11 mouse cellular contexts compared by ENCODE assay signal in genomic region chr1:24869772-24870171, GRCm38 (mm10).
DNase-seq lines count a peak whose midpoint lies in the region; ATAC-seq and TF ChIP-seq lines count a peak whose summit lies in the region.
"Had no signal": no experiment of that assay in that cellular context is flagged by ENCODE, and none has a peak within 500 bp of the region (broad histone marks: within the 10 kb centered on the region; RNA-seq: fewer than 3 reads in every experiment).

No protein-coding gene starts in this region.

- H3K4me1 ChIP-seq in neural tube, embryonic 13.5 days (replicated peaks) = peaks cover 6% of the 10 kb centered on the region; the same call in 1 of the 2 replicates
- H3K4me1 ChIP-seq in heart, adult 2 months (ENCODE audit: control insufficient read depth, insufficient read depth, low read length) = no peaks in the 10 kb centered on the region
- H3K4me1 ChIP-seq: heart, embryonic 12.5 days; limb, embryonic 12.5 days had no signal

- peak overlapping the region; percentile 47 for H3K4me2 ChIP-seq in neural tube, embryonic 13.5 days
- H3K4me2 ChIP-seq: heart, embryonic 12.5 days; limb, embryonic 12.5 days had no signal

- no peak for TF ChIP-seq POLR2A in heart, adult 2 months (IDR thresholded peaks at IDR 0.05; ENCODE audit: insufficient read depth, low read depth, low read length)

- H3K9ac ChIP-seq in neural tube, embryonic 13.5 days = peak overlapping the region; percentile 42; the same call in 1 of the 2 replicates
- no peak overlapping the region for H3K9ac ChIP-seq in heart, adult 2 months (ENCODE audit: low read depth, low read length)
- H3K9ac ChIP-seq: heart, embryonic 12.5 days; limb, embryonic 12.5 days had no signal

- no peaks in the 10 kb centered on the region for H3K27me3 ChIP-seq in neural tube, embryonic 13.5 days
- H3K27me3 ChIP-seq in heart, adult 2 months (ENCODE audit: control insufficient read depth, insufficient read depth, low read length) = no peaks in the 10 kb centered on the region
- H3K27me3 ChIP-seq: heart, embryonic 12.5 days; limb, embryonic 12.5 days had no signal

- TF ChIP-seq CTCF in heart, adult 2 months (IDR thresholded peaks at IDR 0.05) = no peak

- peak overlapping the region; percentile 38 for H3K27ac ChIP-seq in neural tube, embryonic 13.5 days (replicated peaks)
- H3K27ac ChIP-seq in heart, adult 2 months = no peak overlapping the region
- H3K27ac ChIP-seq: limb, embryonic 12.5 days had no signal

- peak overlapping the region; percentile 26 for H3K4me3 ChIP-seq in neural tube, embryonic 13.5 days
- no peak overlapping the region for H3K4me3 ChIP-seq in heart, adult 2 months
- H3K4me3 ChIP-seq: heart, embryonic 12.5 days; limb, embryonic 12.5 days; myocyte had no signal

- TF ChIP-seq EP300 in heart, adult 2 months (IDR thresholded peaks at IDR 0.05; ENCODE audit: insufficient read depth, low read depth, low read length) = no peak

- DNase-seq in cerebellum, adult 18-20 months = peak; percentile 60 to 75
- peak; percentile 3 for DNase-seq in fat pad, adult 2 months (ENCODE audit: extremely low read depth, low read depth, low spot score)
- DNase-seq in layer of hippocampus, adult 9-11 months = peak; percentile 10
- no peak for DNase-seq in spleen, postnatal 10 days (ENCODE audit: low spot score in 2 of 2)
- no peak for DNase-seq in B cell, adult 2 months
- no peak for DNase-seq in urinary bladder, postnatal 14 days (ENCODE audit: low spot score)
- DNase-seq in heart, adult 2 months = no peak

- no peaks in the 10 kb centered on the region for H3K79me2 ChIP-seq in heart, adult 2 months (replicated peaks; ENCODE audit: control insufficient read depth, insufficient read depth, low read length)

- H3K36me3 ChIP-seq in neural tube, embryonic 13.5 days = no peaks in the 10 kb centered on the region
- no peaks in the 10 kb centered on the region for H3K36me3 ChIP-seq in heart, adult 2 months (ENCODE audit: control insufficient read depth, insufficient read depth, low read length)
- H3K36me3 ChIP-seq: heart, embryonic 12.5 days; limb, embryonic 12.5 days had no signal

- WGBS in neural tube, embryonic 13.5 days = 30% methylated on average over 12 of the region's 12 CpGs
- WGBS in heart, adult 2 months = 80% methylated on average over 12 of the region's 12 CpGs

- intact Hi-C loops in heart, adult 2 months (cut with DNase I) = no loop called here

- peak; percentile 84 for ATAC-seq in neural tube, embryonic 13.5 days (ENCODE audit: low read depth)

- no peaks in the 10 kb centered on the region for H3K9me3 ChIP-seq in neural tube, embryonic 13.5 days
- H3K9me3 ChIP-seq: heart, embryonic 12.5 days; limb, embryonic 12.5 days had no signal

Comparison
In these comparisons a context has a peak if more than half of its experiments do, and no peak if none do; other contexts are left out.
1. DNase-seq: peak in cerebellum, adult 18-20 months (2 of 2), fat pad, adult 2 months (single experiment) and layer of hippocampus, adult 9-11 months (single experiment); none in spleen, postnatal 10 days (0 of 2), B cell, adult 2 months (0 of 2), urinary bladder, postnatal 14 days (single experiment) and heart, adult 2 months (0 of 2).